Mouse (Mus musculus) E14TG2a.4 (cell line): ENCODE data around the gene Dytn.

Experiments used
- H3K27me3 ChIP-seq: 2 replicates; pipeline ENCODE4 v1.6.1; 2014; ENCODE audit warnings: low read length, control low read depth; ENCODE audit not compliant: insufficient read depth
- H3K36me3 ChIP-seq: 2 replicates; pipeline ENCODE4 v1.6.1; 2014; ENCODE audit warnings: low read length, control low read depth; ENCODE audit not compliant: insufficient read depth
- H3K4me1 ChIP-seq: replicated peaks from 2 replicates; pipeline ENCODE4 v1.6.1; 2014; ENCODE audit warnings: low read depth, low read length, control low read depth
- H3K4me3 ChIP-seq: replicated peaks from 2 replicates; pipeline ENCODE4 v1.5.1; 2014; ENCODE audit warnings: mild to moderate bottlenecking, low read length
- H3K9me3 ChIP-seq: 2 replicates; pipeline ENCODE4 v1.6.1; 2014; ENCODE audit warnings: low read length, control low read depth
- CTCF ChIP-seq: conservative IDR thresholded peaks from 2 replicates; pipeline ENCODE4 v1.5.1; 2014; ENCODE audit warnings: low read length
- NANOG ChIP-seq: IDR thresholded peaks from 2 replicates; pipeline ENCODE4 v1.6.1; 2014; ENCODE audit warnings: borderline replicate concordance, low read length, mixed read lengths
- POU5F1 ChIP-seq: IDR thresholded peaks from 2 replicates; pipeline ENCODE4 v1.6.1; 2014; ENCODE audit warnings: low read length, borderline replicate concordance

Gene Dytn

DNA sequence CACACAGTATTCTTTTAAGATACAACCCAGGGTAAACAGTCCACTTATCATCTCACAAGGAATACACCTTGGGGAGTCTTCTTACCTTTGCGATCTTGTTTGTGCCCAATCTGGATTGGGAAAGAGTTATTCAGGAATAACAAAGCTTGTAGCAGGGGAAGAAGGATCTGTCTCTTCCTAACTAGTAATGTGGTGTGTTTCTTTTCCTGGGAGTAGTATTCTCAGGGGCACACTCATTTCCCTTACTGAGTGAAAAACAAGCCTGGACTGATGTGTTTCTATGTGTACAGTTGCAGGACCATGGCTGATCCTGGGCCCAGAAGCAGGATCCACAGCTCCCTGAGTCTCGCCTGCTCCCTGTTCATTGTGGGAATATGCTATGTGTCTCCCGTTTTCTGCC lies 71.1 kb downstream of the Dytn start, which contains the start of gene Gm39653:
Gm39653 (plus strand) TSS at position 301 of the 400 bp plus-strand sequence.
- Histone ChIP-seq H3K9me3 (no peaks in the 10 kb centered on the region), H3K27me3 (peaks cover 52% of the 10 kb centered on the region), H3K4me1 (peaks cover 4% of the 10 kb centered on the region), H3K36me3 (no peaks in the 10 kb centered on the region), H3K4me3 (no peak within 1 kb of the TSS)
- no peak for TF ChIP-seq NANOG
- TF ChIP-seq CTCF: no peak
- no peak for TF ChIP-seq POU5F1

DNA sequence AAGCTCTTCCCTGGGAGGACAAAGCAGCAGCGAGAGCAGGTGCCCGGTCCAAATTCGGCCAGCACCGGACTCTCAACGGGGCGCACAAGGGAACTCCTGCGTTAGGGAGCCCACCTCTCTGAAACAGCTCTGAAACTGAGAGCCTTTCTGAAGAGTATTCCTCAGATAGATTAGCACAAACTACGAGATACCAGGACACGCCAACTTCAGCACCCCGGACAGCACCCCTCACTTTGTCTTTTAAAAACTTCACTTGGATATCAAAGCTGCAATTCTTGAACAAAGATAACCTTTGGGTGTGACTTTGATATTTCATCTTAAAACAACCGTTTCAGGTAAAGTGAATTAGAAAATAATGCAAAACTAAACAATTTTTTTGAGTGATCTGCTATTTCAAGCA lies 72.1 kb downstream of the Dytn start:
- Histone ChIP-seq H3K9me3 (no peaks in the 10 kb centered on the region; the same call in 1 of the 2 replicates), H3K36me3 (no peaks in the 10 kb centered on the region), H3K4me1 (peaks cover 4% of the 10 kb centered on the region), H3K27me3 (peaks cover 52% of the 10 kb centered on the region), H3K4me3 (peak overlapping the region; percentile 77)
- no peak for TF ChIP-seq POU5F1
- no peak for TF ChIP-seq CTCF
- TF ChIP-seq NANOG: no peak

DNA sequence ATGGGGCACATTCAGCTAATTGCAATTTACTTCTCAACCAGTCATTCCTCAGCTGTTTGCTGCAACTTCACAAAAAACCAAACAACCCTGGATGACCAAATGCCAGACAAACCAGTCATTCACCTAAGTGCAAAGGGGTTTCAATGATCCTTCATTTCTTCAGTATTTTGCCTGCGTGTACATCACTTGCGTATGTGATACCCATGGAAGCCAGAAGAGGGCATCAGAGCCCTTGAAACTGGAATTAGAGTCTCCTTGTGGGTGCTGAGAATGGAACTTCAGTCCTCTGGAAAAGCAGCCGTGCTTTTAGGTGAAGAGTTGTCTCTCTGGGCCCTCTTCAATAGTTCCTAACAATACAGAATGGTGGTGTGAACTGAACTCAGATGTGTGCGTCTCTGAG lies 77.1 kb downstream of the Dytn start:
- Histone ChIP-seq H3K4me3 (no peak overlapping the region), H3K4me1 (peaks cover 4% of the 10 kb centered on the region), H3K27me3 (peaks cover 54% of the 10 kb centered on the region), H3K9me3 (no peaks in the 10 kb centered on the region; the same call in 1 of the 2 replicates), H3K36me3 (no peaks in the 10 kb centered on the region)
- peak; percentile 73 for TF ChIP-seq CTCF
- no peak for TF ChIP-seq POU5F1
- no peak for TF ChIP-seq NANOG

DNA sequence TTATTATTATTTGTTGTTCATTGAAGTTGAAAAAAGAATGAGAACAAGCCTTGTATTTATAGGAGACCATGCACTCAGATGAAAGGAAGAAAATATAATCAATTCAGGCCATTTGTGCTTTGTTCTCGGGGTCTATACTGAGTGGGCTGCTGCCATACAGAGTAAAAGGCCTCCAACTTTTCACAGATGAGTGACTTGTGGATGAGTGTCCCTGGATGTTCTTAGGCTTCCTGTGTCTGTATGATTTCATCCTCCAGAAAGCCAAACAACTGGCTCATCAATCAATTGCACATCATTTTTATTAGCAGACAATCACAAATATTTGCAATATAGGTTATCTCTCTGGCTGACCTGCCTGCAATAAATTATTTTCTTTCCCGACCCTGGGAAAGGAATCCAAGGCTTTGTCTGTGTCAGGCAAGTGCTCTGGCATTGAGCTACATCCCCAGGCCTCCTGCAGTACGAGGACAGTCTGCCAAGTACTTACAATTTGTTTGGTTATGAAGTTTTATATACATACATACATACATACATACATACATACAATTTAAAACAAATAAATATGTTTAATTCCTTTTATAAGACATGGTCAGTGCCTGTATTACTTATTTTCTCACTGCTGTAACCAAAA lies 82.7 kb downstream of the Dytn start:
- no peaks in the 10 kb centered on the region; the same call in 1 of the 2 replicates for H3K9me3 ChIP-seq
- H3K4me1 ChIP-seq: no peaks in the 10 kb centered on the region
- no peaks in the 10 kb centered on the region for H3K36me3 ChIP-seq
- H3K4me3 ChIP-seq: no peak overlapping the region
- no peak for TF ChIP-seq POU5F1
- TF ChIP-seq CTCF: no peak
- H3K27me3 ChIP-seq: peaks cover 61% of the 10 kb centered on the region

DNA sequence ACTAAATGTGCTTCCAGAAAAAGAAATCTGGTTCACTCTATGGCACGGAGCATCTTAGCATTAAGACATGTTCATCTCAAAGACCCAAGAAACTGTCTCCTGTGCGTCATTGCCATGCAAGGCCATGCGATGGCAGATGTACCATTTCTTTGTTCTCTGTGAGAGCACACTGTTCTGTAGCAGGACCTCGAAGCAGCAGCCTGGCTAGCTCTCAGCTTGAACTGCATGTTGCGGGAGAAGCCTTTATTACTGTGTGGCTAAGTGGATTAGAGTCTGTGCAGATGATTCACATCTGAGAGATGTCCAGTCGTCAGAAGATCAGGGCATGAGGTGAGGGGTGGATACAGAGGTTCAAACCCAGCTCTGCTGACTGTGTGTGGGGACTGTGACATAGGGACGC lies 99.9 kb downstream of the Dytn start:
- no peak overlapping the region for H3K4me3 ChIP-seq
- no peaks in the 10 kb centered on the region for H3K9me3 ChIP-seq
- H3K27me3 ChIP-seq: no peaks in the 10 kb centered on the region
- TF ChIP-seq CTCF (no peak), POU5F1 (no peak), NANOG (no peak)
- no peaks in the 10 kb centered on the region for H3K4me1 ChIP-seq
- H3K36me3 ChIP-seq: peaks cover 93% of the 10 kb centered on the region

DNA sequence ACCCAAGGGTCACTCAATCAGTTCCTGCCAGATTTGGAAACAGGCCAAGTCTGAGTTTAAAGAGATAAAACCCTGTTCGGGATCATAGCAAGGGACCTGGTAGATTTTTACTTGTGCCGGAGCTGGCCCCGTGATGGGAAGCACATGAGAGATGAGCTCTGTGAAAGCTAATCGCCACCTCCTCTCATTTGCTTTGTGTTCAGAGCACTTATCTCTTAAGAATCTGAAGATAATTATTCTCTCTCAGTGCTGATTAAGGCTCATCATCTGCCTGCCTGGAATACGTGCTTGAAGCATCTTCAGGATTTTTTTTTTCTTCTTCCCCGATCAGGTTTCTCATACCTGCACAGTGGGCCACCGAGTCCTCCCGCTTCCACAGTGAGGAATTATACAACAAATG lies 107.6 kb downstream of the Dytn start:
- peaks cover 97% of the 10 kb centered on the region for H3K36me3 ChIP-seq
- H3K4me1 ChIP-seq: no peaks in the 10 kb centered on the region
- TF ChIP-seq CTCF: no peak
- no peak for TF ChIP-seq POU5F1
- TF ChIP-seq NANOG: no peak
- H3K27me3 ChIP-seq: no peaks in the 10 kb centered on the region
- H3K4me3 ChIP-seq: no peak overlapping the region
- H3K9me3 ChIP-seq: no peaks in the 10 kb centered on the region

DNA sequence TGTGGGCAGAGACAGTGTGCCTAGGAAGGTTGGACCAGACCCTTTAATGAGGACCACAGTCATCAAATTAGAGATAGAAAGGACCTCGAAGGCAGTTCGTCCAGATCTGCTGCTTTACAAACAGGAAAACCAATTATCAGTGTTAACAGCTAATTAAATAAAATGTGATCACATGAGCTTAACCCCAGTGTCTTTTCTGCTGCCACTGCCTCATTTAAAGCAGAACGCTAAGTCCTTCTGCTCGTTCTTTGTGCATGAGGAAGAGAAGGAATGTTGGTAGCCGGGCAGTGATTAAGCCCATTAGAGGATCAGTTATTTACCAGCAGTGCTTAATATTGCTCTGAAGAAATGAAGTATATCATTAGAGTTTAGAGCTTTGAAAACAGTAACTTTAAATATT lies 109.9 kb downstream of the Dytn start:
- peaks cover 98% of the 10 kb centered on the region for H3K36me3 ChIP-seq
- no peaks in the 10 kb centered on the region for H3K4me1 ChIP-seq
- H3K27me3 ChIP-seq: no peaks in the 10 kb centered on the region
- H3K9me3 ChIP-seq: no peaks in the 10 kb centered on the region
- no peak overlapping the region for H3K4me3 ChIP-seq
- TF ChIP-seq POU5F1 (no peak), NANOG (no peak), CTCF (no peak)

DNA sequence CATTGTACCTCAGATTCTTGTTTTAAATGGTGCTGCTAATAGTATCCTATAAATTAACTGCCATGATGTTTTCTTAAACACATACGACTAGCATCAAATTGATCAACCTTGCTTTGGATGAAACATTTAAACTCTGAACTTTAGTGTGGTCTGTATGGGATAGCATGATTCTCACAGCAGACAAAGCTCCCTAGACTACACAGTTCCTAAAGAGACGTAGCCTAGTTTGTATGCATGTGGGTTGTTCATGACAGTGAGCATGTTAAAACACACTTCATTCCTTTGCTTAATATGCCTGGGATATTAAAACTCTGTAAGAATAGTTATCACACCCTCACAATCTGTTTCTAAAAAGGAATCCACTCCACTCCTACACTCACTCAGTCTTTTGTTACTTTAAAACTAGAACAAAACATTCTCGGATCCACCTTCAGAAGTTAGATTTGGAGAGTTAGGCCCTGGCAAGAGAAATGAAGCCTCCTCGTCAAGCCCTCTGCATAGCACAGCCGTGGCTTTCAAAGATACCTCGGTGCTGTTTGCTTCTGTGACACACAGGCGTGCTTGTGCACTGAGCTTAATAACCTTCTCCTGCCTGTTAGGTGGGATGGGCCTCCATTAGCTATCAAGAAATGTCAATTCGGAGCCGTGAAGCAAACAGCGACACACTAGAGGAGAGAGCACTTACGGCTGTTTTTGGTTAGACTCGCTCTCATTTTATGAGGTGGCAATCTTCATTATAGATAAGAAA lies 112.7 kb downstream of the Dytn start:
- Histone ChIP-seq H3K36me3 (peaks cover 98% of the 10 kb centered on the region), H3K4me1 (no peaks in the 10 kb centered on the region), H3K4me3 (no peak overlapping the region), H3K27me3 (no peaks in the 10 kb centered on the region), H3K9me3 (no peaks in the 10 kb centered on the region)
- no peak for TF ChIP-seq CTCF
- no peak for TF ChIP-seq NANOG
- no peak for TF ChIP-seq POU5F1
